Mouse (Mus musculus) neural tube, postnatal 0 days (tissue): ENCODE data around the gene Tmem237. TPM values are rescaled to one million over a fixed set of nuclear protein-coding genes. Genes with fewer than 3 reads are reported as not detected.

Source experiments
- polyA plus RNA-seq: library from polyadenylated mRNA; unstranded; fragments of >200 nt; fragmentation: Nextera tagmentation; extraction: Ambion mirVana; gene quantifications from 2 replicates; pipeline ENCODE4 v1.2.1, GENCODE M21; 2015

Gene Tmem237
- polyA plus RNA-seq: 45.4 and 49.1 TPM in 2 replicates

DNA sequence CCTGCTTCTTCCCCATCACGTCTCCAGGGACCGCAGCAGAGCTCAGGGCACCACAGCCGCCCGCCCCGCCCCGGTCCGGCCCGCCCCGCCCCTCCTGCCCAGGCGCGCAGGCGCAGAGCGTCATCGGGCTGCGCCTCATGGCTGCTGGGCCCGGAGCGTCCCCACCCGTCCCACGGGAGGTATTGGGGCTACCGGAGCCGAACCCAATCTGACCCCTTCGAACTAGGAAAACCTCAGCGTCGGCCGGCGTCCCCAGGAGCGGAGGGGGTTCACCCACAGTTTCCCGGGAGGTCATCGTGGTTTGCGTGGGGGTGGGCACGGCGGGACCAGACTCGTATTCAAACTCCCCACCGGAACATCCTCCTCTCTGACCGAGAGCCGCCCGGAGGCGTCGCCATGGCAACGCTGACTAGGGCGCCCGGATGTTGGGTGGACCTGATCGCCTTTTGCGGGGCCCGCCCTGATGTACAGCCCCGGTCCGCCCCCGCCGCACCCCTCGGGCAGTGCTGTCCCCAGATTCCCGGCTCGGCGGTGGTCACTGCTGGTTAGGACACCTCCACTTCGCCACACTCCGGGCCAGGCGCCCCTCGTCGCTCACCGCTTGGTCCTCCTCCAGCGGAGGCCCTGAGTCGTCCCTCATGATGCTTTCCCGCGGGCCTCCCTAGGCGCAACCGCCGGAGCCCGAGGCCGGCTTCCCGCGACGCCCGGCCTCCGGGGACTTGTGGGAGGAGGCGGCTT, at the start of gene Tmem237:
Gene Tmem237 (minus strand): TSS at position 689 of the 738 bp plus-strand sequence.

DNA sequence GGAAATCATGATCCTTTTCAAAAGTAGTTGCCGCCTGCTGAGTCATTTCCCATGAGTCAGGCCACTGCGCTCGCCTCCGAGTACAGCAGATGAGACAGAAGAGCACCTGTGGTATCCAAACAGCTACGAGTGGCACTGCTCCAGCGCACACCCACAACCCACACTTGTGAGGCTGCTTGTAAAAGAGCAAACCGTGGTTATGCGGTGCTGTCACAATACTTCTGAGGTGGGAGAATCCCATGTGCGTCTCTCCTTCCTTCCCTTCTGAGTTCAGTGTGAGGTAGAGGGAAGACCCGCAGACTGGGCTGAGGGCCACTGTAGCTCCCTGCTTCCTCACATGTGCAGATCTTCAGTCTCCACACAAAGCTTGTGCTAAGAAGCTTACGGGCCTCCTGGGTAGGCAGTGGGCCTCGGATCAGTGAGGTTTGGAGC, 42.8 kb upstream of the Tmem237 start, which contains the start of gene Mpp4:
Gene Mpp4 (minus strand): TSS at position 360 of the 432 bp plus-strand sequence.

DNA sequence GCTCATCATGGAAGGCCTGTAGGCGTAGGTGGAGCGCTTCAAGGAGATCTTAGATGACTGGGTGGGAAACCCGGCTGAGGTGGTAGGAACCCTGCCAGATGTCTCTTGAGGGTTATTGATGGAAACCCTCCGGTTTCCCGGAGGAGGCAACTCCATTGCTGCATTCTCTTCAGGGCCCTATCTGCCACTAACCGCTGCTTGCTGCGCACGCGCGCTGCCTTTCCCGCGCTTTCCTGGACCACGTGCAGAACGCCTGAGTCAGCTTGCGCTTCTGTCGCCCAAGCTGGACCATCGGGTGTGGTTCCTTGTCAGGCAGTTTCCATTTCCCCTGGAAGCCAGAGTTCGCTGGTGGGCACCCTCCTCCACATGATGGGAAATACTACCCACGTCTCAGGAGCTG, 25.5 kb downstream of the Tmem237 start, which contains the start of gene C2cd6:
Gene C2cd6 (minus strand): TSS at position 196 of the 400 bp plus-strand sequence.

Other genes with a start within 250 kb of the Tmem237 start
- 13.3 and 13.5 TPM in 2 replicates for gene Trak2, start 147.0 kb downstream of the Tmem237 start, polyA plus RNA-seq
- gene Stradb, start 146.9 kb downstream of the Tmem237 start, polyA plus RNA-seq: 86.9 and 92.6 TPM in 2 replicates
- not detected in 2 replicates for gene C2cd6, start 25.5 kb downstream of the Tmem237 start, polyA plus RNA-seq
- gene Mpp4, start 43.0 kb upstream of the Tmem237 start, polyA plus RNA-seq: 0.71 and 0.83 TPM in 2 replicates
- 8.6 and 10.3 TPM in 2 replicates for gene Als2, start 116.8 kb upstream of the Tmem237 start, polyA plus RNA-seq
- gene Cdk15, start 136.5 kb upstream of the Tmem237 start, polyA plus RNA-seq: 1.3 and 2.2 TPM in 2 replicates